27 mouse cellular contexts compared by ENCODE assay signal in genomic region chr12:12756301-12756948, GRCm38 (mm10).
DNase-seq lines count a peak whose midpoint lies in the region; ATAC-seq and TF ChIP-seq lines count a peak whose summit lies in the region.
"Had no signal": no experiment of that assay in that cellular context is flagged by ENCODE, and none has a peak within 500 bp of the region (broad histone marks: within the 10 kb centered on the region; RNA-seq: fewer than 3 reads in every experiment).

No protein-coding gene starts in this region.

- ATAC-seq in intestine, embryonic 14.5 days (replicated peaks; ENCODE audit: low FRiP score, low TSS enrichment, low read depth), result peak; percentile 71
- no peak for ATAC-seq in intestine, postnatal 0 days
- ATAC-seq in kidney, embryonic 16.5 days (ENCODE audit: low FRiP score, low TSS enrichment), result peak; percentile 91
- ATAC-seq in Patski, result peak; percentile 44
- ATAC-seq in intestine, embryonic 15.5 days, result peak; percentile 70
- ATAC-seq: activated CD4-positive, CD25-positive, alpha-beta regulatory T cell, adult 4 months; CD4-positive, CD25-positive, alpha-beta regulatory T cell, adult 4 months; forebrain, embryonic 13.5 days; hindbrain, postnatal 0 days; inflammation-experienced regulatory T-cells, adult 6 months had no signal

- CTCF ChIA-PET in Patski (lab: Charles Lee), result interaction anchor here (1.3 kb wide), 1 partner anchor 11 kb away, joined by 3 read pairs; no protein-coding TSS in a partner anchor

- 35% methylated on average over 2 of the region's 2 CpGs for WGBS in intestine, embryonic 14.5 days
- WGBS in intestine, postnatal 0 days, result 36% methylated on average over 2 of the region's 2 CpGs
- 18% methylated on average over 2 of the region's 2 CpGs for WGBS in kidney, embryonic 16.5 days
- 45% methylated on average over 2 of the region's 2 CpGs for WGBS in intestine, embryonic 15.5 days

- H3K4me2 ChIP-seq in intestine, embryonic 14.5 days (ENCODE audit: low read length), result no peak overlapping the region
- H3K4me2 ChIP-seq in intestine, postnatal 0 days (replicated peaks; ENCODE audit: low read depth), result no peak overlapping the region
- no peak overlapping the region for H3K4me2 ChIP-seq in kidney, embryonic 16.5 days (replicated peaks; ENCODE audit: low read depth, low read length)
- no peak overlapping the region for H3K4me2 ChIP-seq in intestine, embryonic 15.5 days (replicated peaks)
- H3K4me2 ChIP-seq: embryonic facial prominence, embryonic 12.5 days; embryonic facial prominence, embryonic 15.5 days; forebrain, embryonic 13.5 days; heart, embryonic 13.5 days; hindbrain, embryonic 14.5 days had no signal

- TF ChIP-seq CTCF in intestine, postnatal 0 days (IDR thresholded peaks at IDR 0.05; ENCODE audit: low read depth), result no peak
- TF ChIP-seq CTCF in Patski (IDR thresholded peaks at IDR 0.05), result no peak

- no peak overlapping the region for H3K4me3 ChIP-seq in intestine, embryonic 14.5 days (ENCODE audit: low read depth, low read length)
- no peak overlapping the region for H3K4me3 ChIP-seq in intestine, postnatal 0 days (ENCODE audit: low read depth, low read length)
- no peak overlapping the region for H3K4me3 ChIP-seq in kidney, embryonic 16.5 days (ENCODE audit: low read length)
- no peak overlapping the region for H3K4me3 ChIP-seq in intestine, embryonic 15.5 days (replicated peaks)
- H3K4me3 ChIP-seq: embryonic facial prominence, embryonic 12.5 days; embryonic facial prominence, embryonic 15.5 days; forebrain, embryonic 13.5 days; heart, adult 2 months; heart, embryonic 10.5 days; heart, embryonic 13.5 days had no signal

- no peak overlapping the region for H3K9ac ChIP-seq in intestine, embryonic 14.5 days (ENCODE audit: low read length)
- H3K9ac ChIP-seq in intestine, postnatal 0 days (ENCODE audit: low read depth, low read length), result no peak overlapping the region
- H3K9ac ChIP-seq in kidney, embryonic 16.5 days (replicated peaks; ENCODE audit: low read length), result no peak overlapping the region
- no peak overlapping the region for H3K9ac ChIP-seq in intestine, embryonic 15.5 days
- H3K9ac ChIP-seq: embryonic facial prominence, embryonic 12.5 days; embryonic facial prominence, embryonic 15.5 days; forebrain, embryonic 13.5 days; heart, embryonic 13.5 days; hindbrain, embryonic 14.5 days had no signal

- in situ Hi-C loops in Patski (cut with MboI; ENCODE audit: low pct_unique_long_range_greater_than_20kb), result loop anchor here (25.0 kb wide), 1 partner anchor 456 kb away; no protein-coding TSS in a partner anchor

- H3K27ac ChIP-seq in intestine, embryonic 14.5 days (ENCODE audit: low read depth), result no peak overlapping the region
- H3K27ac ChIP-seq in intestine, postnatal 0 days (ENCODE audit: low read depth, low read length), result no peak overlapping the region
- 0 out of 2 replicates have a peak overlapping the region, but pooled peaks have one; percentile 2 for H3K27ac ChIP-seq in kidney, embryonic 16.5 days (ENCODE audit: low read length)
- H3K27ac ChIP-seq in intestine, embryonic 15.5 days, result no peak overlapping the region
- H3K27ac ChIP-seq: embryonic facial prominence, embryonic 12.5 days; embryonic facial prominence, embryonic 15.5 days; forebrain, embryonic 13.5 days; heart, adult 2 months; heart, embryonic 10.5 days; heart, embryonic 13.5 days; hindbrain, embryonic 14.5 days; hindbrain, postnatal 0 days had no signal

- no peaks in the 10 kb centered on the region for H3K27me3 ChIP-seq in intestine, embryonic 14.5 days (replicated peaks; ENCODE audit: control insufficient read depth, insufficient read depth, low read length)
- no peaks in the 10 kb centered on the region for H3K27me3 ChIP-seq in intestine, postnatal 0 days (replicated peaks; ENCODE audit: control insufficient read depth, insufficient read depth, low read length)
- no peaks in the 10 kb centered on the region for H3K27me3 ChIP-seq in kidney, embryonic 16.5 days (ENCODE audit: insufficient read depth, low read length)
- H3K27me3 ChIP-seq in Patski, result no peaks in the 10 kb centered on the region
- no peaks in the 10 kb centered on the region for H3K27me3 ChIP-seq in intestine, embryonic 15.5 days (replicated peaks)
- H3K27me3 ChIP-seq: embryonic facial prominence, embryonic 12.5 days; embryonic facial prominence, embryonic 15.5 days; forebrain, embryonic 13.5 days; heart, embryonic 13.5 days had no signal

- no peaks in the 10 kb centered on the region for H3K36me3 ChIP-seq in intestine, embryonic 14.5 days (ENCODE audit: control insufficient read depth, insufficient read depth, low read length)
- no peaks in the 10 kb centered on the region for H3K36me3 ChIP-seq in intestine, postnatal 0 days (ENCODE audit: control insufficient read depth, insufficient read depth)
- H3K36me3 ChIP-seq in kidney, embryonic 16.5 days (ENCODE audit: insufficient read depth, low read length), result no peaks in the 10 kb centered on the region
- H3K36me3 ChIP-seq in intestine, embryonic 15.5 days, result no peaks in the 10 kb centered on the region
- H3K36me3 ChIP-seq: embryonic facial prominence, embryonic 12.5 days; embryonic facial prominence, embryonic 15.5 days; heart, embryonic 10.5 days; heart, embryonic 13.5 days had no signal

- H3K4me1 ChIP-seq in intestine, embryonic 14.5 days (replicated peaks; ENCODE audit: control insufficient read depth, insufficient read depth, low read length), result no peaks in the 10 kb centered on the region
- H3K4me1 ChIP-seq in intestine, postnatal 0 days (replicated peaks; ENCODE audit: control insufficient read depth, insufficient read depth, low read length), result no peaks in the 10 kb centered on the region
- H3K4me1 ChIP-seq in kidney, embryonic 16.5 days (ENCODE audit: insufficient read depth, low read length), result 0 out of 2 replicates have a peak, but pooled peaks cover 3% of the 10 kb centered on the region
- H3K4me1 ChIP-seq in intestine, embryonic 15.5 days (replicated peaks), result no peaks in the 10 kb centered on the region
- H3K4me1 ChIP-seq: embryonic facial prominence, embryonic 15.5 days; heart, embryonic 10.5 days; heart, embryonic 13.5 days had no signal

- no peak for DNase-seq in intestine, embryonic 14.5 days (ENCODE audit: low spot score)
- no peak for DNase-seq in kidney, postnatal 10 days
- no peak for DNase-seq in Patski (ENCODE audit: low read depth, low spot score)
- DNase-seq in adrenal gland, postnatal 10 days, result no peak
- DNase-seq: adrenal gland, adult 8-10 months; cerebellum, adult 11 months; cerebellum, adult 2 months; cerebellum, adult 9-11 months; cerebellum, postnatal 25 days; gastrocnemius, postnatal 10 days; gastrocnemius, postnatal 36 days; heart, adult 2 months; heart, postnatal 14 days; heart, postnatal 4 days had no signal

- POLR2A ChIA-PET in Patski (lab: Charles Lee), result no interaction called here

- no peaks in the 10 kb centered on the region for H3K9me3 ChIP-seq in intestine, embryonic 14.5 days (ENCODE audit: control insufficient read depth, low read length)
- H3K9me3 ChIP-seq in intestine, postnatal 0 days (ENCODE audit: control insufficient read depth), result no peaks in the 10 kb centered on the region
- 0 out of 2 replicates have a peak, but pooled peaks cover 5% of the 10 kb centered on the region for H3K9me3 ChIP-seq in kidney, embryonic 16.5 days (ENCODE audit: low read length)
- no peaks in the 10 kb centered on the region for H3K9me3 ChIP-seq in intestine, embryonic 15.5 days
- H3K9me3 ChIP-seq: embryonic facial prominence, embryonic 12.5 days; embryonic facial prominence, embryonic 15.5 days; heart, embryonic 13.5 days had no signal
